Mouse (Mus musculus): ENCODE data around the gene Prpf40b. TPM values are rescaled to one million over a fixed set of nuclear protein-coding genes. Genes with fewer than 3 reads are reported as not detected.

The Prpf40b gene
- polyA plus RNA-seq, 1 experiment from 2014 or later = 61.1 TPM

DNA sequence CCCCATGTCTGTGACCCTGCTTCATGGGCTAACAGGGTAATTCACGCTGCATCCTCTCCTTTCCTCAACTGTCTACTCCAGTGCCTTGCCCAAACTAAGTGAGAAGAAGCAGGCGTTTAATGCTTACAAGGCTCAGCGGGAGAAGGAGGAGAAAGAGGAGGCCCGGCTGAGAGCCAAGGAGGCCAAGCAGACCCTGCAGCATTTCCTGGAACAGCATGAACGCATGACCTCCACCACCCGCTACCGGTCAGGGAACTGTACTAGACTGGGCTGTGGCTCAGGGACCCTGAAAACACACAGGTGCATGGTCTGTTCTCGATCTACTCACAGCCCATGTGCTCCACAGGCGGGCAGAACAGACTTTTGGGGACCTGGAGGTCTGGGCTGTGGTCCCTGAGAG, 12.6 kb downstream of the Prpf40b start:
- 0 out of 2 replicates have a peak, but pooled peaks cover 3% of the 10 kb centered on the region for H3K4me1 ChIP-seq (replicated peaks)
- no peaks in the 10 kb centered on the region for H3K27me3 ChIP-seq (ENCODE audit: insufficient read depth, poor library complexity, severe bottlenecking)
- no peak overlapping the region for H3K27ac ChIP-seq
- no peaks in the 10 kb centered on the region for H3K9me3 ChIP-seq
- peaks cover 96% of the 10 kb centered on the region for H3K36me3 ChIP-seq
- 87% methylated on average over 9 of the region's 9 CpGs for WGBS
- no peak overlapping the region for H3K4me3 ChIP-seq
- DNase-seq (ENCODE audit: low spot score) = no peak

DNA sequence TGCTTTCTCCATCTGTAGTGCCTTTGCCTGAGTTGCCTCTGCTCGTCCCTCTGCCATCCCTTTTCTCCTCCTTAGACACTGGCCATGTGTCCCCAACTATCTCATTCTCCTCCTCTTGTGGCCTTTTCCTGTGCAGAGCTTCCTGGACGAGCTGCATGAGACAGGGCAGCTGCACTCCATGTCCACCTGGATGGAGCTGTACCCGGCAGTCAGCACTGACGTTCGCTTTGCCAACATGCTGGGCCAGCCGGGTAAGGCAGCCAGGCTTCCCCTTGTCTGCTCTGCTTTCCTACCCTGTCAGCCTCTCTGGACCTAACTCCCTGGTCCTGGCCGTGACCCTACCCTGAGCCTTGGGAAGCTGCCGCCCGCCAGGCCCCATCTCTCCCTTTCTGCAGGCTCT, 14.7 kb downstream of the Prpf40b start:
- Histone ChIP-seq H3K9me3 (no peaks in the 10 kb centered on the region), H3K27ac (no peak overlapping the region), H3K27me3 (ENCODE audit: insufficient read depth, poor library complexity, severe bottlenecking) (no peaks in the 10 kb centered on the region), H3K36me3 (peaks cover 99% of the 10 kb centered on the region), H3K4me3 (no peak overlapping the region), H3K4me1 (replicated peaks) (peaks cover 5% of the 10 kb centered on the region; the same call in 1 of the 2 replicates)
- WGBS = 92% methylated on average over 9 of the region's 9 CpGs
- no peak for DNase-seq (ENCODE audit: low spot score)

- Histone ChIP-seq H3K27ac (no peak overlapping the region), H3K4me1 (replicated peaks) (peaks cover 5% of the 10 kb centered on the region; the same call in 1 of the 2 replicates), H3K9me3 (no peaks in the 10 kb centered on the region), H3K36me3 (peaks cover 99% of the 10 kb centered on the region), H3K4me3 (no peak overlapping the region), H3K27me3 (ENCODE audit: insufficient read depth, poor library complexity, severe bottlenecking) (no peaks in the 10 kb centered on the region)
- DNase-seq (ENCODE audit: low spot score) = no peak
- WGBS = 93% methylated on average over 5 of the region's 5 CpGs
Observed at GRCm38 (mm10) chr15:99310617-99311016, 15.7 kb downstream of the Prpf40b start.

DNA sequence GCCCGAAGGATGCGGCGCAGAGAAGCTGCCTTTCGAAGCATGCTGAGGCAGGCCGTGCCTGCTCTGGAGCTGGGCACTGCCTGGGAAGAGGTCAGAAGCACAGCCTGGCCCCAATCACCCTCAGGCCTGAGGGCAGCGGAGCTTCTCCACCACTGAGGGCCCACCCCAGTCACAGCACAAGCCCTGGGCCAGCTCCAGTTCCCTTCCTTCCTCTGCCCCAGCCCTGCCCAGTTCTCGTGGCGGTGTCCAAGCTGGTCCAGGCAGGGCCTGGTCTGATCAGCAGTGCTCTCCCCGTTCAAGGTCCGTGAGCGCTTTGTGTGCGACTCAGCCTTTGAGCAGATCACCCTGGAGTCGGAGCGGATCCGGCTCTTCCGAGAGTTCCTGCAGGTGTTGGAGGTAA, 20.0 kb downstream of the Prpf40b start:
- H3K9me3 ChIP-seq = no peaks in the 10 kb centered on the region
- H3K36me3 ChIP-seq = peaks cover 99% of the 10 kb centered on the region
- no peaks in the 10 kb centered on the region for H3K27me3 ChIP-seq (ENCODE audit: insufficient read depth, poor library complexity, severe bottlenecking)
- peaks cover 11% of the 10 kb centered on the region; the same call in 1 of the 2 replicates for H3K4me1 ChIP-seq (replicated peaks)
- DNase-seq (ENCODE audit: low spot score) = no peak
- WGBS = 92% methylated on average over 16 of the region's 16 CpGs
- H3K4me3 ChIP-seq = no peak overlapping the region
- 0 out of 2 replicates have a peak overlapping the region, but pooled peaks have one; percentile 14 for H3K27ac ChIP-seq

- Histone ChIP-seq H3K36me3 (peaks cover 99% of the 10 kb centered on the region), H3K27ac (peak overlapping the region; percentile 87), H3K4me1 (replicated peaks) (peaks cover 14% of the 10 kb centered on the region), H3K4me3 (no peak overlapping the region), H3K27me3 (ENCODE audit: insufficient read depth, poor library complexity, severe bottlenecking) (no peaks in the 10 kb centered on the region), H3K9me3 (no peaks in the 10 kb centered on the region)
- DNase-seq (ENCODE audit: low spot score) = peak; percentile 69
- 86% methylated on average over 16 of the region's 16 CpGs for WGBS
Observed at GRCm38 (mm10) chr15:99316314-99317266, 21.7 kb downstream of the Prpf40b start.

GRCm38 (mm10) chr15:99317267-99317651, 22.4 kb downstream of the Prpf40b start:
- peaks cover 14% of the 10 kb centered on the region for H3K4me1 ChIP-seq (replicated peaks)
- 75% methylated on average over 2 of the region's 2 CpGs for WGBS
- no peak overlapping the region for H3K4me3 ChIP-seq
- no peaks in the 10 kb centered on the region for H3K27me3 ChIP-seq (ENCODE audit: insufficient read depth, poor library complexity, severe bottlenecking)
- peaks cover 99% of the 10 kb centered on the region for H3K36me3 ChIP-seq
- no peak for DNase-seq (ENCODE audit: low spot score)
- no peaks in the 10 kb centered on the region for H3K9me3 ChIP-seq
- peak overlapping the region; percentile 87; the same call in 1 of the 2 replicates for H3K27ac ChIP-seq

DNA sequence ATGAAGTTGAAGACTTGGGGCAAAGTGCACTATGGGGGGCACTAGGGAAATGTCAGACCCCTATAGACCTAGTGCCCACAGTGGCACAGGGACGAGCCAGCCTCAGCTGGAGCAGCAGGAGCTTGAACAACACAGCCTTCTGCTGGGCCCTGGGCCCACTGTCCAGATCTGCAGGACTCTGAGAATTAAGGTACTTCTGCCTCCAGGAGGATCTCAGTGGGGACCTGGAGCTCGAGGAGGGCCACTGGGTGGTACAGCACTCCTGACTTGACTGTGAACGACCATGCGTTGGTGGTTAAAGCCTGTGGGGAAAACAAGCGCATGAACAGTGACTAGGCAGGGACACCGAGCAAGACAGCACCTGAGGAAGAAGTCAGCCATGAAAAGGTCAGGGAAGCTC, 23.2 kb downstream of the Prpf40b start:
- Histone ChIP-seq H3K36me3 (peaks cover 99% of the 10 kb centered on the region), H3K27ac (no peak overlapping the region)
- WGBS = 91% methylated on average over 6 of the region's 6 CpGs

DNA sequence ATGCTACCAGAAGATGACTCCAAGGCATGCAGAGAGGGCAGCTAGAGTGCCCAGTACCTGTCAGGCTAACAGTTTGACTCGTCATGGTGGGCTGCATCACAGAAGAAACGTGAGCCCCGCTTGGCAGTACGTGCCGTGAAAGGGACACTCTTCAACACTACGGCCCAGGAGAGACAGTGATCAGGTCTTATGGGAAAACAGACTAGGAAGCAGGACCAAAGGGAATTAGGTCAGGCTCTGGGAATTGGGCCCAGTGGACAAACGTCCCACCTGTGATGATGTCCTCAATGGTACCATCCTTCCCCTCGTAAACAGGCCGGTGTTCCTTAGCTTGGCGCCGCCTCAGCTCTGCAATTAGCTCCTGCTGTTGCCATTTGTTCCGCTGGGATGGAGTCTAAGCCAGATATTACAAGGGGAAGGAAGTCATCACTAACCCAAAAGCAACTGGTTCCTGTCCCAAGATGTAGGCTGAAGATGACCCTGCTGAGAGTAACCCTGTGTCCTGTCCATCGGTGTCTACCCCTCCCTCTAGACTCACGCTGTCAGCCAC, 24.0 kb downstream of the Prpf40b start:
- no peaks in the 10 kb centered on the region for H3K27me3 ChIP-seq (ENCODE audit: insufficient read depth, poor library complexity, severe bottlenecking)
- 87% methylated on average over 14 of the region's 14 CpGs for WGBS
- H3K9me3 ChIP-seq = no peaks in the 10 kb centered on the region
- no peak overlapping the region for H3K4me3 ChIP-seq
- no peak for DNase-seq (ENCODE audit: low spot score)
- H3K4me1 ChIP-seq (replicated peaks) = peaks cover 9% of the 10 kb centered on the region
- H3K27ac ChIP-seq = no peak overlapping the region
- peaks cover 100% of the 10 kb centered on the region for H3K36me3 ChIP-seq

More for the DNA sequence above, 23.2 kb downstream of the Prpf40b start:
- H3K4me1 ChIP-seq (replicated peaks) = peaks cover 14% of the 10 kb centered on the region
- no peaks in the 10 kb centered on the region for H3K27me3 ChIP-seq (ENCODE audit: insufficient read depth, poor library complexity, severe bottlenecking)
- DNase-seq (ENCODE audit: low spot score) = no peak
- H3K9me3 ChIP-seq = no peaks in the 10 kb centered on the region
- H3K4me3 ChIP-seq = no peak overlapping the region

- Histone ChIP-seq H3K4me3 (no peak overlapping the region), H3K36me3 (peaks cover 100% of the 10 kb centered on the region), H3K27ac (no peak overlapping the region), H3K9me3 (no peaks in the 10 kb centered on the region), H3K4me1 (replicated peaks) (peaks cover 9% of the 10 kb centered on the region), H3K27me3 (ENCODE audit: insufficient read depth, poor library complexity, severe bottlenecking) (no peaks in the 10 kb centered on the region)
- WGBS = 79% methylated on average over 3 of the region's 3 CpGs
- DNase-seq (ENCODE audit: low spot score) = no peak
Observed at GRCm38 (mm10) chr15:99319411-99319871, 24.6 kb downstream of the Prpf40b start.

GRCm38 (mm10) chr15:99320168-99320674, 25.3 kb downstream of the Prpf40b start:
- H3K4me1 ChIP-seq (replicated peaks) = peaks cover 9% of the 10 kb centered on the region
- no peak for DNase-seq (ENCODE audit: low spot score)
- H3K4me3 ChIP-seq = no peak overlapping the region
- peaks cover 100% of the 10 kb centered on the region for H3K36me3 ChIP-seq
- H3K27ac ChIP-seq = no peak overlapping the region
- H3K27me3 ChIP-seq (ENCODE audit: insufficient read depth, poor library complexity, severe bottlenecking) = no peaks in the 10 kb centered on the region
- WGBS = 89% methylated on average over 10 of the region's 10 CpGs
- no peaks in the 10 kb centered on the region for H3K9me3 ChIP-seq

GRCm38 (mm10) chr15:99320978-99321377, 26.1 kb downstream of the Prpf40b start:
- H3K36me3 ChIP-seq = peaks cover 100% of the 10 kb centered on the region
- H3K27ac ChIP-seq = no peak overlapping the region
- H3K27me3 ChIP-seq (ENCODE audit: insufficient read depth, poor library complexity, severe bottlenecking) = no peaks in the 10 kb centered on the region
- no peak overlapping the region for H3K4me3 ChIP-seq
- H3K4me1 ChIP-seq (replicated peaks) = peaks cover 9% of the 10 kb centered on the region
- WGBS = 87% methylated on average over 9 of the region's 9 CpGs
- no peaks in the 10 kb centered on the region for H3K9me3 ChIP-seq
- no peak for DNase-seq (ENCODE audit: low spot score)

- Histone ChIP-seq H3K36me3 (peaks cover 99% of the 10 kb centered on the region), H3K9me3 (no peaks in the 10 kb centered on the region), H3K27ac (no peak overlapping the region), H3K27me3 (ENCODE audit: insufficient read depth, poor library complexity, severe bottlenecking) (no peaks in the 10 kb centered on the region), H3K4me3 (no peak overlapping the region), H3K4me1 (replicated peaks) (peaks cover 10% of the 10 kb centered on the region)
- 91% methylated on average over 9 of the region's 9 CpGs for WGBS
- no peak for DNase-seq (ENCODE audit: low spot score)
Observed at GRCm38 (mm10) chr15:99324151-99324550, 29.3 kb downstream of the Prpf40b start.

DNA sequence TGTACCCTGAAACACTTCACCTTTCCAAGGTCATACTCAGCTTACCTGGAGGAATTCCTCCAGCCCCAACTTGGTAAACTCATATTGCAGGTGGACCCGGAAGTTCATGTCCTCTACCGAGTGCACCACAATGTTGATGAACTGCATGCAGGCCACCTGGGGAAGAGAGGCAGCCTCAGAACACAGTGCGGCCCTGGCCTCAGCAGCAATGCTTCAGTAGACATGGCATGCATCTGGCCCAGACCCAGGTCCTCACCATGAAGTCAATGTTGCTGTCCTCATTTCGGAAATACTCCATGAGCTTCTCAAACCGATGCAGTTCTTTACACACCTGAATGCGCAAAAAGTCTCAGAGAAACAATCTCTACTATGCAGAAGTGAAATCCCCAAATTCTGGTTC, 30.7 kb downstream of the Prpf40b start:
- peaks cover 93% of the 10 kb centered on the region for H3K36me3 ChIP-seq
- 92% methylated on average over 6 of the region's 6 CpGs for WGBS

More for the DNA sequence above, 30.7 kb downstream of the Prpf40b start:
- H3K4me1 ChIP-seq (replicated peaks) = peaks cover 17% of the 10 kb centered on the region
- no peak for DNase-seq (ENCODE audit: low spot score)
- H3K9me3 ChIP-seq = no peaks in the 10 kb centered on the region
- H3K4me3 ChIP-seq = no peak overlapping the region
- no peak overlapping the region for H3K27ac ChIP-seq
- H3K27me3 ChIP-seq (ENCODE audit: insufficient read depth, poor library complexity, severe bottlenecking) = 0 out of 2 replicates have a peak, but pooled peaks cover 6% of the 10 kb centered on the region
